ENCODE assay signal across 8 mouse cellular contexts in the genomic region with DNA sequence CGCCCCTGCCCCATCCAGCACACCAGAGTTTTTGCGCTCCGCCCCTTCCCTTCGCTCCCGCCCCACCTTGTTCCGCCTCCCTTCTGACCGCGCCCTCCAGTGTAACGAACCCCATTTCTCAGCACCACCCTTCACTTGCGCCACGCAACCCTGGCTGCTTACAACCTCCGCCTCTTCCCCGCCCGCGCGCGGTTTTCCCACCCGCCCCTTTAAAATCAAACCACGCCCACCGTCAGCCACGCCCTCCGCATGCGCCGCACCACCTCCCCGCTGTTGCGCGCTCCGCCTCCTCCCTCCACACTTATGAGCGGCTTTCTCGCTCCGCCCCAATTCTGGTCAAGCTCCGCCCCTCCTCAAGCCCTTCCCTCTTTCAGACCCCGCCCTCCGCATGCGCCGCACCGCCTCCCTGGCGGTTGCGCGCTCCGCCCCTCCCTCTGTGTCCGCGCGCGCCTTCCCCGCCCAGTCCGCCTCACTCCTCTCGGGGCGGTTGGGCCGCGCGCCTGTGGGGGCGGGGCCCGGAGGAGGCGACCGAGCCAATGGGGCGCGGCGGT. TPM values are rescaled to one million over a fixed set of nuclear protein-coding genes. Genes with fewer than 3 reads are reported as not detected.
A peak's percentile ranks its signal among the peaks of the same experiment; 100 is the strongest.
DNase-seq lines count a peak whose midpoint lies in the region; ATAC-seq lines count a peak whose summit lies in the region.

Vkorc1l1 (plus strand) TSS at position 476 of the 551 bp plus-strand sequence.

- H3K4me1 ChIP-seq in heart, embryonic 10.5 days = no peaks in the 10 kb centered on the region; the same call in none of the 2 replicates
- H3K4me1 ChIP-seq in kidney, embryonic 15.5 days = peaks cover 16% of the 10 kb centered on the region

- peak within 1 kb of the TSS; percentile 74 for H3K4me2 ChIP-seq in kidney, embryonic 15.5 days

- ATAC-seq in erythroblast, adult 5-6 weeks (replicated peaks; ENCODE audit: low FRiP score, poor library complexity, severe bottlenecking) = peak; percentile 84
- peak; percentile 98 for ATAC-seq in kidney, embryonic 15.5 days (replicated peaks; ENCODE audit: low FRiP score)
- ATAC-seq in monocyte, adult 5-6 weeks (replicated peaks; ENCODE audit: insufficient number of reproducible peaks, low FRiP score, low TSS enrichment, poor library complexity, severe bottlenecking) = peak; percentile 95

- WGBS in heart, embryonic 10.5 days = under 1% methylated on average over 59 of the region's 59 CpGs
- WGBS in kidney, embryonic 15.5 days = under 1% methylated on average over 54 of the region's 59 CpGs

- H3K36me3 ChIP-seq in heart, embryonic 10.5 days = peaks cover 10% of the 10 kb centered on the region; the same call in 1 of the 2 replicates
- peaks cover 7% of the 10 kb centered on the region; the same call in 1 of the 2 replicates for H3K36me3 ChIP-seq in kidney, embryonic 15.5 days

- no peaks in the 10 kb centered on the region for H3K27me3 ChIP-seq in heart, embryonic 10.5 days (ENCODE audit: insufficient read depth, poor library complexity, severe bottlenecking)
- no peaks in the 10 kb centered on the region for H3K27me3 ChIP-seq in kidney, embryonic 15.5 days

- DNase-seq in B cell, adult 2 months = peak; percentile 99
- DNase-seq in brain, adult 2 months (ENCODE audit: low read depth, low spot score) = peak; percentile 100
- DNase-seq in heart, embryonic 10.5 days (ENCODE audit: low spot score) = peak; percentile 99
- DNase-seq in liver = peak; percentile 99
- DNase-seq in spleen, postnatal 4 days (ENCODE audit: low spot score in 2 of 2) = peak; percentile 100

- H3K4me3 ChIP-seq in heart, embryonic 10.5 days = peak within 1 kb of the TSS; percentile 93
- H3K4me3 ChIP-seq in kidney, embryonic 15.5 days (replicated peaks) = peak within 1 kb of the TSS; percentile 93

- H3K27ac ChIP-seq in heart, embryonic 10.5 days = peak within 1 kb of the TSS; percentile 93
- peak within 1 kb of the TSS; percentile 75 for H3K27ac ChIP-seq in kidney, embryonic 15.5 days

- H3K9ac ChIP-seq in kidney, embryonic 15.5 days = peak within 1 kb of the TSS; percentile 85

- no peaks in the 10 kb centered on the region for H3K9me3 ChIP-seq in heart, embryonic 10.5 days
- no peaks in the 10 kb centered on the region for H3K9me3 ChIP-seq in kidney, embryonic 15.5 days (replicated peaks)

RNA-seq across cellular contexts. Expression of gene Vkorc1l1, which starts in this region (rescaled TPM):
- 39.8 and 49.3 TPM in 2 replicates for total RNA-seq in erythroblast, adult 5-6 weeks (2015; ENCODE audit: low replicate concordance)
- total RNA-seq in erythroblast, adult 5-6 weeks (2017; ENCODE audit: low replicate concordance) = 27.2 and 30.7 TPM in 2 replicates
- 18.3 and 25.8 TPM in 2 replicates for polyA plus RNA-seq in heart, embryonic 10.5 days (2016; fragmentation: Nextera tagmentation; extraction: Ambion mirVana)
- 26.3 and 30.2 TPM in 2 replicates for polyA plus RNA-seq in kidney, embryonic 15.5 days (2015; fragmentation: Nextera tagmentation; extraction: Ambion mirVana)
- 9.4 to 13.4 TPM (median 9.6 TPM) in 3 replicates for total RNA-seq in monocyte, adult 5-6 weeks (2017)

Comparison
In these comparisons a context has a peak if more than half of its experiments do, and no peak if none do; other contexts are left out.
1. Peak in every context shown above with its lines: DNase-seq, ATAC-seq, H3K4me3 ChIP-seq and H3K27ac ChIP-seq.